Mouse (Mus musculus) midbrain, embryonic 14.5 days (tissue): ENCODE measurements at regions not wholly inside any gene's neighbourhood (a gene's known extent, or its start where the extent isn't known, plus 50 kb on each side); places are given as distances from the start of the nearest gene placed in this dataset.

Experiments
- ATAC-seq: fragments of 200-750 bp; cut with Nextera tagmentation; 2 replicates; pipeline ENCODE4 v1.8.0; 2017; ENCODE audit warnings: moderate number of reproducible peaks, moderate library complexity; ENCODE audit not compliant: low FRiP score, low TSS enrichment
- DNase-seq: peaks from one replicate; pipeline ENCODE4 v3.0.0-alpha.2; 2015
- H3K27ac ChIP-seq: fragments of 300-500 bp; sonication (generic); replicated peaks from 2 replicates; pipeline ENCODE4 v1.5.1; 2014; ENCODE audit warnings: mild to moderate bottlenecking, low read depth, low read length, moderate library complexity
- H3K27me3 ChIP-seq: fragments of 300-500 bp; sonication (generic); 2 replicates; pipeline ENCODE4 v1.6.1; 2014; ENCODE audit warnings: low read length, control low read depth, mixed read lengths; ENCODE audit not compliant: control insufficient read depth, insufficient read depth
- H3K36me3 ChIP-seq: fragments of 300-500 bp; sonication (generic); 2 replicates; pipeline ENCODE4 v1.6.1; 2014; ENCODE audit warnings: low read length, control low read depth; ENCODE audit not compliant: control insufficient read depth, insufficient read depth
- H3K4me1 ChIP-seq: fragments of 300-500 bp; sonication (generic); 2 replicates; pipeline ENCODE4 v1.6.1; 2014; ENCODE audit warnings: mild to moderate bottlenecking, antibody characterized with exemption, low read length, control low read depth; ENCODE audit not compliant: control insufficient read depth, insufficient read depth
- H3K4me2 ChIP-seq: fragments of 300-500 bp; sonication (generic); 2 replicates; pipeline ENCODE4 v1.6.1; 2014; ENCODE audit warnings: mild to moderate bottlenecking, low read length, moderate library complexity
- H3K4me3 ChIP-seq: fragments of 300-500 bp; sonication (generic); replicated peaks from 2 replicates; pipeline ENCODE4 v1.5.1; 2014; ENCODE audit warnings: low read depth, low read length
- H3K9ac ChIP-seq: fragments of 300-500 bp; sonication (generic); replicated peaks from 2 replicates; pipeline ENCODE4 v1.6.1; 2014; ENCODE audit warnings: mild to moderate bottlenecking, low read length, moderate library complexity
- H3K9me3 ChIP-seq: fragments of 300-500 bp; sonication (generic); 2 replicates; pipeline ENCODE4 v1.6.1; 2016; ENCODE audit warnings: low read length, control low read depth, mixed read lengths; ENCODE audit not compliant: control insufficient read depth
- WGBS: fragments of 180-500 bp; shearing (Covaris S2); extraction: QIAGEN DNeasy Blood & Tissue Kit; methylation state at CpG from one replicate; pipeline ENCODE4 v1.1.7; 2014; 5-methylcytosine and 5-hydroxymethylcytosine counted together

DNA sequence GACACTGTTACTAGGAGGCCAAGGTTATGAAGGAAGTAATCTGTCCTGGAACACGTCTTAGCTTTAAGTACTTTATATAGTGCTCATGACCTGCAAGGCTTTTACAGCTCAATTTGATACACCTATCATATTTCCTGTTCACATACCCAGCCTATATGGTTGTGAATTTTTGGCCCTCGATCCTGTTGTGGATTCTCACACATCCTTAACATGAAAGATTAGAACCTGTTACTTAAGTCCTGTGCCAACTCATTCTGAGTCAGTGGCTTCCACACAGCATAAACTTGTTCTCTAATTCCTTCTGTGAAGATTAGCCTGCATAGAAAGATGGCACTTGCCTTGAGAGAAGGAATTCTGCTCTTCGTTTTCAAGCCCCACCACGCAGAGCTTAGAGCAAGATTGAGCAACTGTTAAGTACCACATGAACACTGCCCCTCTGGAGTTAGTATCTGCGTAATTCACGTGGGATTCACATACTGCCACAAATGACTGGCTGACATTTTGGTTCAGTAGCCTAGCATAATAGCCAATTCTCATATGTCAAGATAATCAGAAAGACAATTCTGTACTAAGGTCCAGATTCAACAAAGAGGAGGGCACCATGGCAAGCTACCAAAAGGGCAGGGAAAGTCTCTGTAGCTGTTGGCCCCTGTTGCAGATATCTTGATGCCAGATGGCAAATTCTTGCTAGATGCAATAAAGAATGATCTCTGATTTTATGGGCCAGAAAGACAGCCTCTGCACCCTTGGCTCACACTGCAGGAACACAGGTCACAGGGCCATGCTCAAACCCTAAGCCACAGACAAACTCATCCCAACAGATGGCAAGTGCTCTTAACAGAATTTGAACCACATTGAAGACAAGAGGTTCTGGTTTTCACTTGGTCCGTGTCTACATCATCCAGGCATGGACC lies 62.7 kb upstream of the Slc4a7 start:
- H3K27ac ChIP-seq = no peak overlapping the region
- H3K4me3 ChIP-seq = no peak overlapping the region
- 82% methylated on average over 7 of the region's 7 CpGs for WGBS
- no peaks in the 10 kb centered on the region for H3K36me3 ChIP-seq
- no peak overlapping the region for H3K9ac ChIP-seq
- H3K27me3 ChIP-seq = no peaks in the 10 kb centered on the region
- H3K4me2 ChIP-seq = no peak overlapping the region
- H3K9me3 ChIP-seq = no peaks in the 10 kb centered on the region
- no peaks in the 10 kb centered on the region for H3K4me1 ChIP-seq
- DNase-seq (no peak), ATAC-seq (no peak)

DNA sequence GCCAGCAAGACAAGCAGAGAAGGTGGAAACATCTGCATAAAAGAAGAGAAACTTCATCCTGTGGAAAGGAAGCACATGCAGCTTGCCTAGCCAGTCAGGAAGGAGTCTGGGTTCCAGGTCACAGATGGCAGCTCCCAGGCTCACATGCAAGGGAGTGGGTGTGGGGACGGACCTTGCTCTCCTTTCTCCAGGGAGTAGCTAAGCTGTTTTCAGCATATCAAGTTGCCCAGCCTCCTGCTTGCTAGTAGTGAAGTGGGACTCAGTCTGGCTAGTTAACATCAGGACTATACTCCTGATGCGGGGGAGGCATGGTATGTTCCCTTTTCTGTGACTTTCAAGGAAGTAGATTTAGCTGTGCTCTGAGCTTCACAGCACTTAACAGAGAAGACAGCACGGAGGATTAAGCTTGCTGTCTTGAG lies 62.0 kb upstream of the Slc4a7 start:
- no peak for DNase-seq
- no peak overlapping the region for H3K4me3 ChIP-seq
- ATAC-seq = no peak

DNA sequence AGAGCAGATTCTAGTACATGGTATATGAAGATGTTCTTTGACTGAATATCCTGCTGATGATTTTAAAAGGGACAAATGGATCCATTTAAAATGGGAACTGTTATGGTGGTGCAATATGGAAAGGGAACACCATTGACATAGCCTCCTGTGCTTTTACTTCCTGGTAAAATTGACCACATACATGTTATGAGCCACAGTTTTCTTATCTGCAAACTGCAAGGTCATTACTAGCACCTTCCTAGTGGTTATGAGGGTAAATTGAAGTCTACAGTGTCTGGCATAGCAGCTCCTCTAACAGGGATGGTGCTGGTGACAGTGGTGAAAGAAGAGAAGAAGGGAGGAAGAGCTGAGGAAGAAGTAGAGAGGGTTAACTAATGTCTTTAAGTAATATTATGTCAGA lies 61.5 kb upstream of the Slc4a7 start:
- Histone ChIP-seq H3K36me3 (no peaks in the 10 kb centered on the region), H3K9me3 (no peaks in the 10 kb centered on the region), H3K9ac (no peak overlapping the region), H3K27ac (no peak overlapping the region), H3K27me3 (no peaks in the 10 kb centered on the region), H3K4me3 (no peak overlapping the region), H3K4me2 (no peak overlapping the region), H3K4me1 (no peaks in the 10 kb centered on the region)
- ATAC-seq = no peak
- DNase-seq = no peak

More for the DNA sequence above, 62.0 kb upstream of the Slc4a7 start:
- Histone ChIP-seq H3K4me2 (no peak overlapping the region), H3K9me3 (no peaks in the 10 kb centered on the region), H3K36me3 (no peaks in the 10 kb centered on the region), H3K4me1 (no peaks in the 10 kb centered on the region), H3K27me3 (no peaks in the 10 kb centered on the region), H3K9ac (no peak overlapping the region), H3K27ac (no peak overlapping the region)
- 45% methylated on average over 3 of the region's 3 CpGs for WGBS

DNA sequence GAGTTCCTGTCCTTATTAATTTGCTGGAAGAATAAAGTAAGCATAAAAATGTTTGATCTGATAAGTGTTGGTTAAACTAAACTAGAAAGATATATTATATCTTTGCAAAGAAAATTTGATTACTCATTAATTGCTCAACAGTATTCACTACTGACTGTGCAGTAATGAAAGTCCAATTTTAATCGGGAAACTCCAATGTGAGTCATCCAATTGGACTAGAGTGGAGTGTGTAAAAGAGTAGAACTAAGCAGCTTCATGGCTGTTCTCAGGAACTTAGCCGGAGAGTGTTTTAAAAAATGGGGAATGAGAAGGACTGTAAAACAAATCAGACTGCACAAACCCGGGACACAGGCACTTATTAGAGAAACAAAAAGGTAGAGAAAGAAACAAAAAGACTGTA lies 58.5 kb upstream of the Slc4a7 start:
- H3K9ac ChIP-seq = no peak overlapping the region
- no peak overlapping the region for H3K27ac ChIP-seq
- H3K9me3 ChIP-seq = no peaks in the 10 kb centered on the region
- H3K4me1 ChIP-seq = no peaks in the 10 kb centered on the region
- H3K4me2 ChIP-seq = no peak overlapping the region
- DNase-seq (no peak), ATAC-seq (no peak)
- WGBS = 87% methylated on average over 3 of the region's 3 CpGs
- H3K36me3 ChIP-seq = no peaks in the 10 kb centered on the region
- H3K27me3 ChIP-seq = no peaks in the 10 kb centered on the region
- no peak overlapping the region for H3K4me3 ChIP-seq

DNA sequence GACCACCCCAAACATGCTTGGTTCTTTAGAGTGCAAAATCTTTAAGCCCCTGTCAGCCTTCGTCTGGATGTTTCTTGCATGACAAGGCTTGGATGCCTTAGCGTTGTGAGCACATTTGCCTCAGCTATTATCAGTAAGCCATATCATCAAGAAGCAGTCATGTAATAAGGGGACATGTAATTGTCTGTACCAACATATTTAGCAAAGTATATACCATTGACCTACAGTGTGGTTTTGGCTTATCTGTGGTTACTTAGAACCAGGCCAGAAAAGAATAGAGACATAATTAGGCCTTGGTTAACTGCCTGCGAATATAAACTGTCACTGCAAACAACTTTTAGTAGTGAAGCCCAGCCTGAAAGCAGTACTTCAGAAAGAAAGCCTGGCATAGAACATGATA lies 57.0 kb upstream of the Slc4a7 start:
- H3K4me2 ChIP-seq = no peak overlapping the region
- no peak overlapping the region for H3K9ac ChIP-seq
- no peak overlapping the region for H3K27ac ChIP-seq
- DNase-seq (no peak), ATAC-seq (no peak)
- no peaks in the 10 kb centered on the region for H3K36me3 ChIP-seq
- no peak overlapping the region for H3K4me3 ChIP-seq
- H3K4me1 ChIP-seq = no peaks in the 10 kb centered on the region
- no peaks in the 10 kb centered on the region for H3K9me3 ChIP-seq
- 63% methylated on average over 3 of the region's 3 CpGs for WGBS
- H3K27me3 ChIP-seq = no peaks in the 10 kb centered on the region
